Mouse (Mus musculus): Measurements from ENCODE around the gene Asl. TPM values are rescaled to one million over a fixed set of nuclear protein-coding genes. Genes with fewer than 3 reads are reported as not detected.
A peak's percentile ranks its signal among the peaks of the same experiment; 100 is the strongest.

Gene Asl
- polyA plus RNA-seq, 1 experiment from 2014 or later = 51.8 TPM

DNA sequence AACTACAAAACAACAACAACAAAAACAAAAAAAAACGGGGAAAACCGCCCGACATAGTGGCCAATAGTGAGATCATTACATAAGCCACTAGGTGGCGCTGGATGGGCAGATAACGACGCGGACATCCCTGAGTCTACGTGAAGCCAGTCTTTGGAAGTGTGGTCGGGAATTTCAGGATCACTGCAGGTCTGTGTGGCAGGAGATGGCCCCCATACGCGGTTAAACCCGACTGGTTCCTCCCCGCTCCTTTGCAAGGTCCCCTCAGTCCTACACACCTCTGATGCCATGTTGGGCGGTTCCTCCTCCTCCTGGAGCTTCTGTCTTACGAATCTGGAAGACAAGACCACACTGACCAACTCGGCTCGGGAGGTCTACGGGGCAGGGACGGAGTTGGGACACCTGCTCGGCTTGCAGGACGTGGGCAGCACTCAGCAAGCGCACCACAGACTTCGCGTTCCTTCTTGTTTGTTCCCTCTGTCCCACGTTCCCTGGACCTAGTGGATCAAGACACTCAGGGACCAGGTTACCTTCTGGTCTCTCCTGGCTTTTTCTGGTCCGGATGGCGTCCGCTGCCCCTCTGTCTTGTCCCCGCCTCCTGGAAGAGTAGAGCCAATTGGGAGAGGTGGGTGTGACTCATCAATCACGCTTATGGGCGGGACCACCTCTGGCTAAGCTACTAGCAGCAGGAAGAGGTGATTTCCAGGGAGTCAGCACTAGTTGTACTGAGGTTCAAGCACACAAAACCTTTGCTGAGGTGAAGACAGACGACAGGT, 5.1 kb downstream of the Asl start:
- WGBS = under 1% methylated on average over 32 of the region's 32 CpGs
- peak; percentile 90 for ATAC-seq (replicated peaks; ENCODE audit: low FRiP score)

DNA sequence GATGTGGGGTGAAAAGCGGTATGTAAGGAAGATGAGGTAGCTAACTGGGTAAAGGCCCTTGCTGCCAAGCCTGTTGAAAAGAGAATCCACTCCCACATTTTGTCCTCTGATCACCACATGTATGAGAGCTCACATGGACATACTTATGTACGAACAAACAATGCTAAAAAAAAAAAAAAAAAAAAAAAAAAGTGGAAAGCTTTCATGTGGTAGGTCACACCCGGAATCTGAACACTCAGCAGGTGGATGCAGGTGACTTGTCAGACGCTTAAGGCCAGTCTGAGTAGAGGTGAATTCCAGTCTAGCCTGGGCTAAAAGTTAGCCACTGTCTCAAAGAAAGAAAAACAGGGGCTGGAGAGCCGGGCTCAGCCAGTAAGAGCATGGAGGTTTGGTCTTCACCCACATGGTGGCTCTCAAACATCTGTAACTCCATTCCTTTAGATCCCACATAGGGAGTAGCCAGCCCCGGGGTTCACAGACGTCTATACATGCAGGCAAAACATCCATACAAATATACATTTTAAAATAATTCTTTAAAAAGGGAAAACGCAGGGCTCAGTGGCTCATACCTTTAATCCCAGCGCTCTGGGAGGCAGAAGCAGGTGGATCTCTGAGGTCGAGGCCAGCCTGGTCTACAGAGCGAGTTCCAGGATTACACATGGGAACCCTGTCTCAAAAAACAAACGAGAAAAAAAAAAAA, 5.8 kb downstream of the Asl start:
- peaks cover 4% of the 10 kb centered on the region; the same call in 1 of the 2 replicates for H3K4me1 ChIP-seq (replicated peaks; ENCODE audit: control insufficient read depth, insufficient read depth, low read length)
- H3K9me3 ChIP-seq (ENCODE audit: control insufficient read depth, low read length) = no peaks in the 10 kb centered on the region
- DNase-seq (ENCODE audit: low spot score) (no peak), ATAC-seq (replicated peaks; ENCODE audit: low FRiP score) (no peak)
- no peak overlapping the region for H3K27ac ChIP-seq (ENCODE audit: low read depth, low read length)
- H3K4me2 ChIP-seq = peak overlapping the region; percentile 86
- H3K27me3 ChIP-seq (replicated peaks; ENCODE audit: control insufficient read depth, insufficient read depth, low read length) = no peaks in the 10 kb centered on the region; the same call in 1 of the 2 replicates
- H3K9ac ChIP-seq (ENCODE audit: low read depth, low read length) = peak overlapping the region; percentile 55; the same call in 1 of the 2 replicates
- WGBS = 37% methylated on average over 12 of the region's 12 CpGs
- H3K4me3 ChIP-seq (ENCODE audit: low read depth, low read length) = peak overlapping the region; percentile 66
- H3K36me3 ChIP-seq (ENCODE audit: control insufficient read depth, insufficient read depth, low read length) = no peaks in the 10 kb centered on the region

More for the DNA sequence above, 5.1 kb downstream of the Asl start:
- Histone ChIP-seq H3K36me3 (ENCODE audit: control insufficient read depth, insufficient read depth, low read length) (no peaks in the 10 kb centered on the region), H3K4me3 (ENCODE audit: low read depth, low read length) (peak overlapping the region; percentile 66), H3K9me3 (ENCODE audit: control insufficient read depth, low read length) (no peaks in the 10 kb centered on the region), H3K27ac (ENCODE audit: low read depth, low read length) (peak overlapping the region; percentile 89), H3K4me1 (replicated peaks; ENCODE audit: control insufficient read depth, insufficient read depth, low read length) (peaks cover 4% of the 10 kb centered on the region; the same call in 1 of the 2 replicates), H3K27me3 (replicated peaks; ENCODE audit: control insufficient read depth, insufficient read depth, low read length) (no peaks in the 10 kb centered on the region; the same call in 1 of the 2 replicates), H3K4me2 (peak overlapping the region; percentile 86), H3K9ac (ENCODE audit: low read depth, low read length) (peak overlapping the region; percentile 55)
- peak; percentile 83 for DNase-seq (ENCODE audit: low spot score)

DNA sequence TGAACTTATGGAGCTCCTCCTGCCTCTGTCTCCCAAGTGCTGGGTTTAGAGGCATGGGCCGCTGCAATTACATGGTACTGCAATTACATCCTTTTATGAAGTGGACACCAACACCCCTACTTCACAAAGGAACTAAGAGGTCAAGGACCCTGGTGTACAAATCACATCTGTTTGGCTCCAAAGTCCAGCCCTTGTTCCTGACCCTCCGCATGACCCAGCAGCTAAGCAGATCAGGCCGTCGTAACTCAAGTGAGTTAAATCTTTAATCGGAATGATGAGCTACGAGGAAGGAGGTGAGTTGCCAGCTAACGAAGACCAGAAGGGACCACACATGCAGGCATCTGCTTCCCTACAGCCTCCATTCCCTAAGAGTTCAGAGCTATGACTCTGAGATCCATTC, 6.7 kb downstream of the Asl start:
- Histone ChIP-seq H3K27me3 (replicated peaks; ENCODE audit: control insufficient read depth, insufficient read depth, low read length) (no peaks in the 10 kb centered on the region; the same call in 1 of the 2 replicates), H3K4me2 (peak overlapping the region; percentile 86), H3K9me3 (ENCODE audit: control insufficient read depth, low read length) (no peaks in the 10 kb centered on the region), H3K27ac (ENCODE audit: low read depth, low read length) (no peak overlapping the region), H3K4me3 (ENCODE audit: low read depth, low read length) (no peak overlapping the region; the same call in 1 of the 2 replicates), H3K9ac (ENCODE audit: low read depth, low read length) (no peak overlapping the region), H3K4me1 (replicated peaks; ENCODE audit: control insufficient read depth, insufficient read depth, low read length) (peaks cover 4% of the 10 kb centered on the region; the same call in 1 of the 2 replicates), H3K36me3 (ENCODE audit: control insufficient read depth, insufficient read depth, low read length) (no peaks in the 10 kb centered on the region)
- DNase-seq (ENCODE audit: low spot score) (no peak), ATAC-seq (replicated peaks; ENCODE audit: low FRiP score) (no peak)
- 74% methylated on average over 7 of the region's 7 CpGs for WGBS

DNA sequence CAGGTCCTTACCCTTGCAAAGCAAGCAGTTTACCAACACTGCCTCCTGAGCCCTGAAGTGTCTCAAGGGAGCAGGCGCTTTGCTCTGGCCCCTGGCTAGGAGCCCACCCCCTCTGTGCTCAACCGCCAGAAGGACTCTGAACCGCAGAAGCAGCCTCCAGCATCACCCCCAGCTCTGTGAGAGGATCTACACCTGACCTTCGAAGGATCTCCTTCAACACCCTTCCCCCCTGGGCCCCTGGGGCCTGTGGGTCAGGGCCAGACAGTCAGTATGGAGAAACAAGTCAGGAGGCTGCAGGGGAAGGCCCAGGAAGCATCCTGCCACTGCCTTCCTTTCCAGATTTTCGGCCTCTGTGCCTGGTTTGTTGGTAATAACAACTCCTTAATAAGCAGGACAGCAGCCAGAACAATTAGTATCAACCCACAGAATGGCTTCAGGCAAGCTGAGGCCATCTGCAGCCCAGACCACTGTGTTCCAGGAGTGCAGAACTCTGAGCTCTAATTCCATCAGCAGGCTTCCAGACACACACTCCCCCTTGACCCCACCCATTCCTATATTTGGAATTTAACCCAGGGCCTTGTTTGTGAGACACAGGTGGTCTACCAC, 7.6 kb downstream of the Asl start:
- H3K4me3 ChIP-seq (ENCODE audit: low read depth, low read length) = no peak overlapping the region
- H3K27me3 ChIP-seq (replicated peaks; ENCODE audit: control insufficient read depth, insufficient read depth, low read length) = no peaks in the 10 kb centered on the region; the same call in 1 of the 2 replicates
- no peak overlapping the region for H3K9ac ChIP-seq (ENCODE audit: low read depth, low read length)
- 71% methylated on average over 5 of the region's 5 CpGs for WGBS
- ATAC-seq (replicated peaks; ENCODE audit: low FRiP score) (no peak), DNase-seq (ENCODE audit: low spot score) (no peak)
- H3K27ac ChIP-seq (ENCODE audit: low read depth, low read length) = peak overlapping the region; percentile 38; the same call in 1 of the 2 replicates
- peak overlapping the region; percentile 13; the same call in 1 of the 2 replicates for H3K4me2 ChIP-seq
- no peaks in the 10 kb centered on the region for H3K9me3 ChIP-seq (ENCODE audit: control insufficient read depth, low read length)
- H3K36me3 ChIP-seq (ENCODE audit: control insufficient read depth, insufficient read depth, low read length) = peaks cover 1% of the 10 kb centered on the region; the same call in 1 of the 2 replicates
- H3K4me1 ChIP-seq (replicated peaks; ENCODE audit: control insufficient read depth, insufficient read depth, low read length) = peaks cover 4% of the 10 kb centered on the region; the same call in 1 of the 2 replicates

DNA sequence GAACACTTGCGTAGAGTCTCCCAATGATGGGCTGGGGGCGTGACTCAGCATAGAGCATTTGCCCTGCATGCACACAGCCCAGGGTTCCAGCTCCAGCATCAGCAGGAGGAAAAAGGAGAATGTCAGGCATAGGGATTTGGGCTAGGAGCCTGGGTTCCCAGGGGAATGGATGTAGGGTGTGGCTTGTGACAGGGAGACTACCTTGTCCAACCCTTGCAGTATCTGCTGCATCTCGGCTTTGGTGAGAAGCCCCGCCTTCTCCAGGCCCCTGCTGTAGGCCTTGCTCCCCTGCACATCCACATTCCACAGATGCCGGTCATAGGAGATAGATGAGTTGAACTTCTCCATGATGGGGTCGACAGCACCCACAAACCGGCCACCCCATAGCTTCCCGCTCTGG, 9.6 kb downstream of the Asl start:
- Histone ChIP-seq H3K27me3 (replicated peaks; ENCODE audit: control insufficient read depth, insufficient read depth, low read length) (no peaks in the 10 kb centered on the region), H3K9ac (ENCODE audit: low read depth, low read length) (no peak overlapping the region), H3K36me3 (ENCODE audit: control insufficient read depth, insufficient read depth, low read length) (peaks cover 12% of the 10 kb centered on the region), H3K4me2 (no peak overlapping the region), H3K4me1 (replicated peaks; ENCODE audit: control insufficient read depth, insufficient read depth, low read length) (peaks cover 3% of the 10 kb centered on the region; the same call in 1 of the 2 replicates), H3K4me3 (ENCODE audit: low read depth, low read length) (no peak overlapping the region), H3K27ac (ENCODE audit: low read depth, low read length) (no peak overlapping the region), H3K9me3 (ENCODE audit: control insufficient read depth, low read length) (no peaks in the 10 kb centered on the region)
- ATAC-seq (replicated peaks; ENCODE audit: low FRiP score) (no peak), DNase-seq (ENCODE audit: low spot score) (no peak)
- 63% methylated on average over 8 of the region's 8 CpGs for WGBS

DNA sequence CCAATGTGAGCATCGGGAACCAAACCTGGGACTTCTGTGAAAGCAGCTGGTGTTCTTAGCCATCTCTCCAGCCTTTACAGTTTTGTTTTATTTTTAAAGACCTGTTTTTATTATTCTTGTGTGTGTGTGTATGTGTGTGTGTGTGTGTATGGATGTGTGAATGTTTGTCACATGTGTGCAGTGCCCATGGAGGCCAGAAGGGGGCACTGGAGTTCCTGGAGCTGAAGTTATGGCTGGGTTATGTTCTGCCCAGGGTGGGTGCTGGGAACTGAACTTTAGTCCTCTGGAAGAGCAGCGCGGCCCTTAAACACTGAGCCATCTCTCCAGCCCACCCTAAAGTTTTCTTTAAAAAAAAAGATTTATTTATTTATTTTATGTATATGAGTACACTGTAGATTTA, 13.9 kb downstream of the Asl start:
- Histone ChIP-seq H3K9ac (ENCODE audit: low read depth, low read length) (no peak overlapping the region), H3K4me2 (no peak overlapping the region), H3K4me3 (ENCODE audit: low read depth, low read length) (no peak overlapping the region), H3K4me1 (replicated peaks; ENCODE audit: control insufficient read depth, insufficient read depth, low read length) (no peaks in the 10 kb centered on the region; the same call in 1 of the 2 replicates), H3K27me3 (replicated peaks; ENCODE audit: control insufficient read depth, insufficient read depth, low read length) (no peaks in the 10 kb centered on the region), H3K36me3 (ENCODE audit: control insufficient read depth, insufficient read depth, low read length) (peaks cover 23% of the 10 kb centered on the region), H3K27ac (ENCODE audit: low read depth, low read length) (no peak overlapping the region), H3K9me3 (ENCODE audit: control insufficient read depth, low read length) (0 out of 2 replicates have a peak, but pooled peaks cover 3% of the 10 kb centered on the region)
- ATAC-seq (replicated peaks; ENCODE audit: low FRiP score) = no peak
- DNase-seq (ENCODE audit: low spot score) = no peak
- 99% methylated on average over 3 of the region's 3 CpGs for WGBS

DNA sequence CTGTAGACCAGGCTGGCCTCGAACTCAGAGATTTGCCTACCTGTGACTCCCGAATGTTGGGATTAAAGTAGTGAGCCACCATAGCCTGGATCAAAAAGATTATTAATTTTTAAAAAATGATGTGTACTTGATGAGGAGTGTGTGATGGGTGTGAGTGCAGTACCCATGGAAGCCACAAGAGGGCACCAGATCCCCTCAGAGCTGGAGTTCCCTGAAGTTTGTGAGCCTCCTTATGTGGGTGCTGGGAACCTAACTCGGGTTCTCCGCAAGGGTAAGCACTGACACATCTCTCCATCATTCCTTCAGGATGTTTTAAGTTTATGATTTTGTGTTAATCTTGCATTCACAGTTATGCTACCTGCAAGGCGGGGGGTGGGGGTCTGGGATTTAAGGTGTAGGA, 18.1 kb downstream of the Asl start:
- Histone ChIP-seq H3K4me3 (ENCODE audit: low read depth, low read length) (no peak overlapping the region), H3K27me3 (replicated peaks; ENCODE audit: control insufficient read depth, insufficient read depth, low read length) (no peaks in the 10 kb centered on the region), H3K36me3 (ENCODE audit: control insufficient read depth, insufficient read depth, low read length) (peaks cover 18% of the 10 kb centered on the region), H3K27ac (ENCODE audit: low read depth, low read length) (no peak overlapping the region), H3K4me2 (no peak overlapping the region), H3K4me1 (replicated peaks; ENCODE audit: control insufficient read depth, insufficient read depth, low read length) (no peaks in the 10 kb centered on the region; the same call in 1 of the 2 replicates), H3K9me3 (ENCODE audit: control insufficient read depth, low read length) (0 out of 2 replicates have a peak, but pooled peaks cover 3% of the 10 kb centered on the region), H3K9ac (ENCODE audit: low read depth, low read length) (no peak overlapping the region)
- ATAC-seq (replicated peaks; ENCODE audit: low FRiP score) = no peak
- DNase-seq (ENCODE audit: low spot score) = no peak
- WGBS = 89% methylated on average over 5 of the region's 5 CpGs

DNA sequence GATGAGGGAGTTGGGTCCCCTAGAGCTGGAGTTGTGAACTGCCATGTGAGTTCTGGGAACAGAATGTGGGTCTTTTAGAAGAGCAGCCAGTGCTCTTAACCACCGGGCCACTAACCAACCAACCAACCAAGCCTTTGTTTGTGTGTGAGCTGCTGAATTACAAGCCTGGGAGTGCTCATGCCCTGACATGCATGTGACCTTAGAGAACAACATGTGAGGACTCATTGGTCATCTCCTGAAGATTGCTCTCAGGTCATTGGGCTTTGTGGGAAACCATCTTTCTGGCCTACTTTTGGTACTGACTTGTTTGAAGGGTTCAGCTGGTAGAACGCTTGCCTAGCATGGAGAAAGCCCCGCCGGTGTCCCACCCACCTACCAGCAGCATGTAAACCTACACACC, 19.3 kb downstream of the Asl start:
- 92% methylated on average over 4 of the region's 4 CpGs for WGBS
- H3K4me1 ChIP-seq (replicated peaks; ENCODE audit: control insufficient read depth, insufficient read depth, low read length) = no peaks in the 10 kb centered on the region; the same call in 1 of the 2 replicates
- H3K27me3 ChIP-seq (replicated peaks; ENCODE audit: control insufficient read depth, insufficient read depth, low read length) = no peaks in the 10 kb centered on the region
- H3K4me2 ChIP-seq = no peak overlapping the region
- H3K4me3 ChIP-seq (ENCODE audit: low read depth, low read length) = no peak overlapping the region
- peaks cover 7% of the 10 kb centered on the region; the same call in 1 of the 2 replicates for H3K9me3 ChIP-seq (ENCODE audit: control insufficient read depth, low read length)
- H3K36me3 ChIP-seq (ENCODE audit: control insufficient read depth, insufficient read depth, low read length) = peaks cover 14% of the 10 kb centered on the region
- H3K9ac ChIP-seq (ENCODE audit: low read depth, low read length) = no peak overlapping the region
- no peak for DNase-seq (ENCODE audit: low spot score)
- H3K27ac ChIP-seq (ENCODE audit: low read depth, low read length) = no peak overlapping the region
- ATAC-seq (replicated peaks; ENCODE audit: low FRiP score) = no peak

Data from liver, embryonic 11.5 days (tissue).